Mouse (Mus musculus) C2C12 (cell line): ENCODE data around the gene Rab40b. TPM values are rescaled to one million over a fixed set of nuclear protein-coding genes. Genes with fewer than 3 reads are reported as not detected.

ENCODE experiments used
- H3K27me3 ChIP-seq: one replicate; pipeline ENCODE4 v1.6.1; 2011; ENCODE audit not compliant: control insufficient read depth, insufficient read depth, insufficient read length
- H3K36me3 ChIP-seq: one replicate; pipeline ENCODE4 v1.6.1; 2011; ENCODE audit not compliant: control insufficient read depth, insufficient read depth
- H3K4me3 ChIP-seq: one replicate; pipeline ENCODE4 v1.5.1; 2011; ENCODE audit warnings: mild to moderate bottlenecking, control low read depth; ENCODE audit not compliant: poor library complexity, insufficient read depth, severe bottlenecking
- H3K79me2 ChIP-seq: one replicate; pipeline ENCODE4 v1.6.1; 2011; ENCODE audit not compliant: control insufficient read depth, insufficient read depth
- H3K79me3 ChIP-seq: one replicate; pipeline ENCODE4 v1.6.1; 2011; ENCODE audit warnings: low read depth, control low read depth
- H3ac ChIP-seq: one replicate; pipeline ENCODE3; 2011; ENCODE audit warnings: low read depth; ENCODE audit not compliant: control insufficient read depth, insufficient read length
- CEBPB ChIP-seq: IDR thresholded peaks from one replicate; pipeline ENCODE4 v1.6.1; 2011; ENCODE audit warnings: low read depth, mild to moderate bottlenecking, control low read depth, moderate library complexity
- CTCF ChIP-seq: IDR thresholded peaks from one replicate; pipeline ENCODE4 v1.5.1; 2011; ENCODE audit not compliant: control insufficient read depth, insufficient read depth, insufficient read length
- FOSL1 ChIP-seq: IDR thresholded peaks from one replicate; pipeline ENCODE4 v1.8.0; 2011; ENCODE audit warnings: mild to moderate bottlenecking, low read length; ENCODE audit not compliant: poor library complexity, insufficient read depth, severe bottlenecking
- MAX ChIP-seq: IDR thresholded peaks from one replicate; pipeline ENCODE4 v1.6.1; 2011; ENCODE audit warnings: mild to moderate bottlenecking, control low read depth
- MYOD1 ChIP-seq: IDR thresholded peaks from one replicate; pipeline ENCODE4 v1.6.1; 2011; ENCODE audit warnings: low read depth; ENCODE audit not compliant: control insufficient read depth, insufficient read length
- MYOG ChIP-seq: IDR thresholded peaks from one replicate; pipeline ENCODE4 v1.6.1; 2011; ENCODE audit not compliant: control insufficient read depth, insufficient read length; ENCODE audit errors: extremely low read depth
- USF1 ChIP-seq: IDR thresholded peaks from one replicate; pipeline ENCODE4 v1.6.1; 2011; ENCODE audit warnings: low read depth, mild to moderate bottlenecking, control low read depth, moderate library complexity
- polyA plus RNA-seq: library from polyadenylated mRNA; unstranded; fragments of >200 nt; fragmentation: generic; extraction: Trizol; gene quantifications from one replicate; pipeline ENCODE4 v1.2.1, GENCODE M21; 2012; ENCODE audit warnings: missing spikeins

Gene Rab40b
- polyA plus RNA-seq, 1 experiment = 0.41 TPM

DNA sequence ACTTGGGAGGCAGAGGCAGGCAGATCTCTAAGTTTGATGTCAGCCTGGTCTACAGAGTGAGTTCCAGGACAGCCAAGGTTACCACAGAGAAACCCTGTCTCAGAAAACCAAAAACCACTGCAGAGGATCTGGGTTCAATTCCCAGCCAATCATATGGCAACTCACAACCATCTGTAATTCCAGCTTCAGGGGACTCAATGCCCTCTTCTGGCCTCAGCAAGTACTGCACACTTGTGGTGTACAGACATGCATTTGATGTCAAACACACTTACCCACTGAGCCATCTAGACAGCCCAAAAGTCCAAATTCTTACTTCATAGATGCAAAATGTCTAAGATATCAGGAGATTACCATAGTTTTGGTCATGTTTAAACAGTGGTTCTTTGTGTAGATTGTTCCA, 9.4 kb downstream of the Rab40b start:
- Histone ChIP-seq H3ac (no peak overlapping the region), H3K79me2 (no peaks in the 10 kb centered on the region), H3K27me3 (no peaks in the 10 kb centered on the region), H3K36me3 (no peaks in the 10 kb centered on the region), H3K4me3 (no peak overlapping the region), H3K79me3 (no peaks in the 10 kb centered on the region)
- no peak for TF ChIP-seq MAX
- no peak for TF ChIP-seq MYOG
- no peak for TF ChIP-seq FOSL1
- no peak for TF ChIP-seq USF1
- TF ChIP-seq MYOD1 = no peak

DNA sequence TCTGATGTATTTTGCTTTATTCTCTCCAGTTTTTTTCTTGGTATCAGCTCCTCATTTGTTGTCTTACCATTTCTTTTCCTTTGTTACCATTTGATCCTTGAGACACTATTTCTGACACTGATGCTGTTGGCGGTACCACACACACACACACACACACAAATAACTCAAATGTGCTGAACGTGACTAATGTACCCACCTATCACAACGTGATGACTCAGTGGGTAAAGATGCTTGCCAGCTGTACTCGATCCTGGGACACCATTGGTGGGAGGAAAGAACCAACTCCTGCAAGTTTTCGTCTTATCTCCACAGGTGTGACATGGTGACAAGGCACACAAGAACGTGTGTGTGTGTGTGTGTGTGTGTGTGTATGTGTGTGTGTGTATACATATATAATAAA, 14.7 kb downstream of the Rab40b start:
- TF ChIP-seq MYOD1 (peak; percentile 55), MYOG (no peak)

DNA sequence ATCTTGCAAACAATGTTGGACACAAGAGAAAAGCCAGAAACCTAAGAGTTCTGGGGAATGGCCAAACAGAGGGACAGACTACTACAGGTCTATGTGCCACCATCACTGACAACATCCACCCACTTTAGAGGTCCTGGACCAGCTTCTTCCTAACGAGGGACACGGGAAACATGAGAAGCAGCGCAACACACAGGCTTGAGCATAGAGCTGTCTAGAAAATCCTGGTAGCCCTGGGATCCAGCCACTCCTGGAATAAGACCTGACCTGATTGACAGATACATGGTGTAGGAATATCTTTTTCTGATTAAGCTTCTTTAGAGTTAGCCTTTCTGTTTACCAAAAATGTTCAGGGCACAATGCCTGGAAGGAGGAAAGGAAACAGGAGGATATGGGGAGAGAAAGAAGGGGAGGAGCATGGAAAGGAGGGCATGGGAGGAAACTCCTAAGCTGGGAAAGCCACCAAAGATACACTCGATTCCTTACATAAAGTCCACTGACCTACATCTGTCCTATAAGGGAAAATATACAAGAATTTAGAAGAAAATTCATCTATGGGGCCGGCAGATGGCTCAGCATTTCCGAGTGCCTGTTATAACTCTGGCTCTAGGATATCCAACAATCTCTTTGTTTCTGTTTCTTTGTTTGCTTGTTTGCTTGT, 17.6 kb downstream of the Rab40b start:
- Histone ChIP-seq H3K4me3 (no peak overlapping the region), H3K27me3 (no peaks in the 10 kb centered on the region), H3ac (no peak overlapping the region), H3K79me2 (no peaks in the 10 kb centered on the region), H3K79me3 (no peaks in the 10 kb centered on the region), H3K36me3 (no peaks in the 10 kb centered on the region)
- TF ChIP-seq MYOG = no peak
- TF ChIP-seq CTCF = no peak
- TF ChIP-seq USF1 = no peak
- no peak for TF ChIP-seq MYOD1
- TF ChIP-seq FOSL1 = no peak
- no peak for TF ChIP-seq MAX

More for the DNA sequence above, 14.7 kb downstream of the Rab40b start:
- no peak overlapping the region for H3K4me3 ChIP-seq
- H3K36me3 ChIP-seq = no peaks in the 10 kb centered on the region
- no peaks in the 10 kb centered on the region for H3K27me3 ChIP-seq
- no peaks in the 10 kb centered on the region for H3K79me3 ChIP-seq
- H3ac ChIP-seq = no peak overlapping the region
- H3K79me2 ChIP-seq = no peaks in the 10 kb centered on the region

DNA sequence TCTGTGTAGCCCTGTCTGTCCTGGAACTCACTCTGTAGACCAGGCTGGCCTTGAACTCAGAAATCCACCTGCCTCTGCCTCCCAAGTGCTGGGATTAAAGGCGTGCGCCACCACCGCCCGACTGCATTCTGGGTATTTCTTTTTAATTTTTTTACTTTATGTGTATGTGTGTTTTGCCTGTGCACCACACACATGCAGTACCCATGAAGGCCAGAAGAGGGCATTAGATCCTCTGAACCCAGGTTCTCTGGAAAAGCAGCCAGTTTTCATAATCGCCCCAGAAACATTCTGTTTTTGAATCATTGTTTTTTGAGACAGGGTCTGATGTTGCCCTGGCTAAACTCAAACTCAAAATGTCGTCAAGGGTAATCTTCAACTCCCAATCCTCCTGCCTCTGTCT, 18.4 kb downstream of the Rab40b start:
- H3K36me3 ChIP-seq = no peaks in the 10 kb centered on the region
- H3K79me2 ChIP-seq = no peaks in the 10 kb centered on the region
- no peaks in the 10 kb centered on the region for H3K27me3 ChIP-seq

DNA sequence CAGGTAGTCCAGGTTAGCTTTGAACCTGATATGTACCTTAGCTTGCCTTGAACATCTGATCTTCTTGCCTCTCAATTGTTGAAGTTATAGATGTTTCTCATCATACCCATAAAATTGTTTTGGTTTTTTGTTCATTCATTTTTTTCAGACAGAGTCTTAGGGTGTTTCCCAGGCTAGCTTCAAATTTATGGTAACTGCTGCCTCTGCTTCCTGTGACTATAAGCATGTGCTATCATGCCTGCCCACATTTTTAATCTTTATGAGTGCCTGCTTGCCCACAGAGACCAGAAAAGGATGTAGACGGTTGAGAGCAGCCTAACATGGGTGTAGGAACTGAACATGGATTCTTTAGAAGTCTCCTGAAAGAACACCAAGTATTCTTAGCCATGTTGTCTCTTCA, 19.3 kb downstream of the Rab40b start:
- H3K36me3 ChIP-seq = no peaks in the 10 kb centered on the region
- no peaks in the 10 kb centered on the region for H3K27me3 ChIP-seq
- no peak overlapping the region for H3K4me3 ChIP-seq
- TF ChIP-seq CEBPB (no peak), CTCF (no peak)
- H3ac ChIP-seq = no peak overlapping the region
- H3K79me2 ChIP-seq = no peaks in the 10 kb centered on the region
- no peaks in the 10 kb centered on the region for H3K79me3 ChIP-seq

More for the DNA sequence above, 18.4 kb downstream of the Rab40b start:
- no peak overlapping the region for H3ac ChIP-seq
- TF ChIP-seq CTCF (no peak), MYOD1 (no peak), USF1 (no peak), CEBPB (no peak), MYOG (no peak), FOSL1 (no peak), MAX (no peak)
- no peaks in the 10 kb centered on the region for H3K79me3 ChIP-seq
- H3K4me3 ChIP-seq = no peak overlapping the region

DNA sequence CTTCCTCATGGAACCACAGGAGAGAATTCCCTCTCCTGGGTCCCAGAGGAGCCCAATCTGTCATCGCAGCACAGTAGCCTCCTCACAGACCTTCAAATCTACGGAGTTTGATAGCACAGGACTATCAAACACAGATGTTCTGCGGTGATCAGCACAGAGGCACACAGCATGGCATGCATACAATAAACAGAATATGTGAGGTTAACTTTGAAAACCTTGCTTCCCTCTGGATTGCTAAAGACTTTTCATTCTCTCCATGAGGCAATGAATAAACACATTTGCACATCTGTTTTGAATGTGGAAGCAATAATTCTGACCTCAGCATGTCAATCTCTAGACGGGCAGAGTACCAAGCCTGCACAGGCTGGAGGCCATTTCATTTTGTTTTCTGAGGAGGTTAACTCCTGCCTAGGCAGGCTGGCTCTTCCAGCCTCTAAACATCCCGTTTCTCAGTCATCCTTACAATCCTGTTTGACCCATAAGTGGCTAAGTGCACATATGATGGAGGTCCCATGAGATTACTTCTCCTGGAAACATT, 20.8 kb downstream of the Rab40b start:
- H3ac ChIP-seq = no peak overlapping the region
- TF ChIP-seq CEBPB = no peak
- TF ChIP-seq CTCF = no peak
- TF ChIP-seq FOSL1 = no peak
- TF ChIP-seq MYOG = no peak
- no peak for TF ChIP-seq MYOD1
- TF ChIP-seq USF1 = no peak
- no peak for TF ChIP-seq MAX
- no peaks in the 10 kb centered on the region for H3K27me3 ChIP-seq
- no peaks in the 10 kb centered on the region for H3K79me3 ChIP-seq
- H3K79me2 ChIP-seq = no peaks in the 10 kb centered on the region
- no peaks in the 10 kb centered on the region for H3K36me3 ChIP-seq
- no peak overlapping the region for H3K4me3 ChIP-seq
